Mouse (Mus musculus) kidney, adult 2 months (tissue): Measurements from ENCODE around the gene Pmvk.

Source experiments
- CTCF ChIP-seq: fragments of 200-500 bp; conservative IDR thresholded peaks from 2 replicates; pipeline ENCODE4 v1.5.1; 2011; ENCODE audit warnings: low read depth, mild to moderate bottlenecking, control low read depth, low read length, moderate library complexity, mixed read lengths; ENCODE audit not compliant: insufficient read depth, insufficient read length
- POLR2A ChIP-seq: fragments of 200-500 bp; IDR thresholded peaks from one replicate; pipeline ENCODE4 v1.6.1; 2011; ENCODE audit warnings: low read depth, low read length, control low read depth

DNA sequence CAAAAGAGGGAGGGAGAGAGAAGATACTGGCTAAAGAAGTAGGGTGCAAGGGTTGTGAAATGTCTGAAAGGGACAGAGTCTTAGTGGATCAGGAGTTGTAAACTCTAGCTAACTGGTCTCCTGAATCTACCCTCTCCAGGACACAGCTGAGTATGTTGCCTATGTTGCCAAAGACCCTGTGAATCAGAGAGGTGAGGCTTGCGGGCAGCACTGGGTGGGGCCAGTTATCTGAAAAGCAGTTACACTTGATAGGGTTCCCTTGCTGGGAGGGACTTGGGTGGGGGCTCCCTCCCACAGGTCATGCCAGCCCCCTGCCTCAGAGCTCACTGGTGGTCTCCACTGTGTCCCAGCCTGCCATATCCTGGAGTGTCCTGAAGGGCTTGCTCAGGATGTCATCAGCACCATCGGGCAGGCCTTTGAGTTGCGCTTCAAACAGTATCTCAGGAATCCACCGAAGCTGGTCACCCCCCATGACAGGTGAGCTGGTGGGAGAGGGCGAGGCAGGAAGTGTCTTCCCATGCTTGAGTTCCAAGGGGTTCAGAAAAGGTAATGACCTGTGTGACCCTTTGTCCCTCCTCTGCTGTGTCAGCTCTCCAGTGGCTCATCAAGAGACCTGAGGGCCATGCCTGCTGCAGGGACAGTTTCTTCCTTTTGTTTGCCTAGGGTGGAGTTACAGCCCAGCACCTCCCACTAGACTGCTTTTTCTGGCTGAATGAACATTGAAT lies 29.8 kb upstream of the Pmvk start:
- no peak for TF ChIP-seq CTCF
- TF ChIP-seq POLR2A: no peak
